Mouse (Mus musculus): Measurements from ENCODE around the gene Gcc1.
A peak's percentile ranks its signal among the peaks of the same experiment; 100 is the strongest.

The Gcc1 gene

GRCm38 (mm10) chr6:28421469-28422000, 6.7 kb downstream of the Gcc1 start:
- DNase-seq (ENCODE audit: low spot score), result peak; percentile 91

- no peak for DNase-seq (ENCODE audit: low spot score)
Observed at GRCm38 (mm10) chr6:28420865-28421264, 7.3 kb downstream of the Gcc1 start.

- no peak for DNase-seq (ENCODE audit: low spot score)
Observed at GRCm38 (mm10) chr6:28420361-28420760, 7.8 kb downstream of the Gcc1 start.

- DNase-seq (ENCODE audit: low spot score), result no peak
Observed at GRCm38 (mm10) chr6:28419673-28420072, 8.5 kb downstream of the Gcc1 start.

- DNase-seq (ENCODE audit: low spot score), result no peak
Observed at GRCm38 (mm10) chr6:28418449-28418848, 9.7 kb downstream of the Gcc1 start.

- no peak for DNase-seq (ENCODE audit: low spot score)
Observed at GRCm38 (mm10) chr6:28416981-28417380, 11.2 kb downstream of the Gcc1 start.

GRCm38 (mm10) chr6:28411236-28411635, 17.0 kb downstream of the Gcc1 start:
- no peak for DNase-seq (ENCODE audit: low spot score)

GRCm38 (mm10) chr6:28410053-28410452, 18.1 kb downstream of the Gcc1 start:
- DNase-seq (ENCODE audit: low spot score), result no peak

- DNase-seq (ENCODE audit: low spot score), result no peak
Observed at GRCm38 (mm10) chr6:28399791-28400190, 28.4 kb downstream of the Gcc1 start.

- peak; percentile 21 for DNase-seq (ENCODE audit: low spot score)
Observed at GRCm38 (mm10) chr6:28398726-28399125, 29.5 kb downstream of the Gcc1 start.

GRCm38 (mm10) chr6:28397681-28398203, 30.4 kb downstream of the Gcc1 start, which contains the start of gene Zfp800:
TSS of gene Zfp800 (minus strand) at chr6:28398005.
- peak; percentile 63 for DNase-seq (ENCODE audit: low spot score)

GRCm38 (mm10) chr6:28396853-28397457, 31.2 kb downstream of the Gcc1 start:
- DNase-seq (ENCODE audit: low spot score), result peak; percentile 49

GRCm38 (mm10) chr6:28396051-28396852, 31.9 kb downstream of the Gcc1 start:
- peak; percentile 15 for DNase-seq (ENCODE audit: low spot score)

- DNase-seq (ENCODE audit: low spot score), result no peak
Observed at GRCm38 (mm10) chr6:28389038-28389437, 39.2 kb downstream of the Gcc1 start.

- no peak for DNase-seq (ENCODE audit: low spot score)
Observed at GRCm38 (mm10) chr6:28385169-28385568, 43.0 kb downstream of the Gcc1 start.

GRCm38 (mm10) chr6:28381983-28382382, 46.2 kb downstream of the Gcc1 start:
- no peak for DNase-seq (ENCODE audit: low spot score)

GRCm38 (mm10) chr6:28369966-28370683, 58.1 kb downstream of the Gcc1 start:
- DNase-seq (ENCODE audit: low spot score), result peak; percentile 7

GRCm38 (mm10) chr6:28367575-28367974, 60.6 kb downstream of the Gcc1 start:
- no peak for DNase-seq (ENCODE audit: low spot score)
